10 mouse cellular contexts compared by ENCODE assay signal in the genomic region with DNA sequence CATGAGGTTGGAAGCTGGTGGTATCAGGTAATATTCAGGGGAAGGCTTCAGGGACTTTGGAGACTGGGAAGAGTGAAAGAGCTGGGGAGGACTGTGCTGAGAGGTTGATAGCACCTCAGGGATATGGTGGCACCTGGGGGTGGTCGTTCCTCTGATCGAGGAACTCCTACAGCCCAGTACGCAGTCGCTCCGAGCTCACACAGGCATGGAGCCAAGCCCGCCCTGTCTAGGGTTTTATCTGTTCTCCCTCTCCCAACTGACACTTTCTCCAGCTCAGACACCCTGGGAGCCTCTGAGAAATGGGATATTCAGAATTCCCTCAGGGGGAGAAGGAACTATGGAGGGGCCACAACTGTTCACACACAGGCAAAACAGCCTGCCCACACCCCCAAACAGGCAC. TPM values are rescaled to one million over a fixed set of nuclear protein-coding genes. Genes with fewer than 3 reads are reported as not detected.
DNase-seq lines count a peak whose midpoint lies in the region; ATAC-seq and TF ChIP-seq lines count a peak whose summit lies in the region.
"Had no signal": no experiment of that assay in that cellular context is flagged by ENCODE, and none has a peak within 500 bp of the region (broad histone marks: within the 10 kb centered on the region; RNA-seq: fewer than 3 reads in every experiment).

No protein-coding gene starts in this region.

- no peaks in the 10 kb centered on the region for H3K36me3 ChIP-seq in kidney, adult 2 months (ENCODE audit: control insufficient read depth, insufficient read depth, low read length)
- H3K36me3 ChIP-seq in hindbrain, embryonic 14.5 days (replicated peaks; ENCODE audit: control insufficient read depth, insufficient read depth) = no peaks in the 10 kb centered on the region
- H3K36me3 ChIP-seq: limb, embryonic 15.5 days had no signal

- H3K9ac ChIP-seq in hindbrain, embryonic 14.5 days = no peak overlapping the region
- H3K9ac ChIP-seq: limb, embryonic 15.5 days had no signal

- H3K9me3 ChIP-seq in hindbrain, embryonic 14.5 days (ENCODE audit: control insufficient read depth, low read length) = no peaks in the 10 kb centered on the region
- H3K9me3 ChIP-seq: limb, embryonic 15.5 days had no signal

- no peak for TF ChIP-seq CTCF in kidney, adult 2 months (conservative IDR thresholded peaks at IDR 0.05; ENCODE audit: insufficient read depth, insufficient read length, low read depth, low read length)
- no peak for TF ChIP-seq CTCF in cerebellum, adult 2 months (IDR thresholded peaks at IDR 0.05; ENCODE audit: borderline replicate concordance, insufficient read depth, low read depth, low read length)

- TF ChIP-seq POLR2A in kidney, adult 2 months (IDR thresholded peaks at IDR 0.05; ENCODE audit: low read depth, low read length) = no peak
- no peak for TF ChIP-seq POLR2A in cerebellum, adult 2 months (IDR thresholded peaks at IDR 0.05; ENCODE audit: borderline replicate concordance, insufficient read depth, low read length)

- no peaks in the 10 kb centered on the region for H3K4me1 ChIP-seq in kidney, adult 2 months (ENCODE audit: control insufficient read depth, insufficient read depth, low read length)
- peaks cover 48% of the 10 kb centered on the region for H3K4me1 ChIP-seq in cerebellum, adult 2 months (ENCODE audit: control insufficient read depth, insufficient read depth, low read length)
- peaks cover 16% of the 10 kb centered on the region; the same call in 1 of the 2 replicates for H3K4me1 ChIP-seq in hindbrain, embryonic 14.5 days (replicated peaks; ENCODE audit: control insufficient read depth, insufficient read depth, low read length)

- no peaks in the 10 kb centered on the region for H3K27me3 ChIP-seq in kidney, adult 2 months (replicated peaks; ENCODE audit: control insufficient read depth, insufficient read depth, low read length)
- H3K27me3 ChIP-seq in cerebellum, adult 2 months (ENCODE audit: control insufficient read depth, insufficient read depth, low read length) = no peaks in the 10 kb centered on the region
- H3K27me3 ChIP-seq in hindbrain, embryonic 14.5 days (ENCODE audit: control insufficient read depth, insufficient read depth, low read length) = no peaks in the 10 kb centered on the region
- H3K27me3 ChIP-seq: limb, embryonic 15.5 days had no signal

- H3K27ac ChIP-seq in kidney, adult 2 months (ENCODE audit: insufficient read depth, low read depth, low read length) = no peak overlapping the region
- H3K27ac ChIP-seq in cerebellum, adult 2 months (ENCODE audit: insufficient read depth, low read length) = peak overlapping the region; percentile 90
- peak overlapping the region; percentile 51 for H3K27ac ChIP-seq in hindbrain, embryonic 14.5 days
- H3K27ac ChIP-seq: limb, embryonic 15.5 days had no signal

- H3K4me3 ChIP-seq in kidney, adult 2 months (ENCODE audit: insufficient read depth, low read depth, low read length) = no peak overlapping the region
- no peak overlapping the region for H3K4me3 ChIP-seq in cerebellum, adult 2 months (replicated peaks; ENCODE audit: insufficient read depth, low read depth, low read length)
- H3K4me3 ChIP-seq in hindbrain, embryonic 14.5 days (replicated peaks; ENCODE audit: low read length) = no peak overlapping the region
- H3K4me3 ChIP-seq: limb, embryonic 15.5 days had no signal

- H3K4me2 ChIP-seq in hindbrain, embryonic 14.5 days (replicated peaks) = no peak overlapping the region
- H3K4me2 ChIP-seq: limb, embryonic 15.5 days had no signal

- DNase-seq in kidney, postnatal 10 days = peak; percentile 69
- no peak for DNase-seq in kidney, adult 2 months
- peak; percentile 45 to 58 for DNase-seq in cerebellum, adult 2 months
- peak; percentile 63 to 75 for DNase-seq in cerebellum, postnatal 25 days
- DNase-seq in hindbrain, embryonic 14.5 days (ENCODE audit: low spot score) = no peak
- DNase-seq in embryo, embryonic 11 days = no peak
- no peak for DNase-seq in spleen, adult 12 weeks (ENCODE audit: low spot score)

- 67% methylated on average over 6 of the region's 6 CpGs for whole genome bisulfite sequencing in kidney, adult 2 months
- WGBS in cerebellum, adult 2 months = 19% methylated on average over 6 of the region's 6 CpGs
- WGBS in hindbrain, embryonic 14.5 days = 72% methylated on average over 6 of the region's 6 CpGs

- no peak for ATAC-seq in hindbrain, embryonic 14.5 days (ENCODE audit: low FRiP score)

RNA-seq across cellular contexts. Expression of gene Grk3, which starts 25.2 kb away (rescaled TPM):
- 5.2 and 5.9 TPM in 2 replicates for polyA plus RNA-seq in kidney, adult 2 months (2012; rRNA removed)
- polyA plus RNA-seq in cerebellum, adult 2 months (2012; rRNA removed) = 58.0 and 66.0 TPM in 2 replicates
- polyA plus RNA-seq in hindbrain, embryonic 14.5 days (2014; fragmentation: Nextera tagmentation; extraction: Ambion mirVana) = 18.5 and 21.2 TPM in 2 replicates

RNA-seq across cellular contexts. Expression of gene Crybb2, which starts 29.1 kb away (rescaled TPM):
- polyA plus RNA-seq in kidney, adult 2 months (2012; rRNA removed) = not detected in 2 replicates
- not detected in 2 replicates for polyA plus RNA-seq in cerebellum, adult 2 months (2012; rRNA removed)
- polyA plus RNA-seq in hindbrain, embryonic 14.5 days (2014; fragmentation: Nextera tagmentation; extraction: Ambion mirVana) = not detected in 2 replicates
- polyA plus RNA-seq: embryonic facial prominence, embryonic 11.5 days; limb, embryonic 15.5 days; neural tube, embryonic 11.5 days had no signal

RNA-seq across cellular contexts. Expression of gene Crybb3, which starts 40.6 kb away (rescaled TPM):
- 1.5 and 2.8 TPM in 2 replicates for polyA plus RNA-seq in kidney, adult 2 months (2012; rRNA removed)
- polyA plus RNA-seq in cerebellum, adult 2 months (2012; rRNA removed) = 1.7 and 3.2 TPM in 2 replicates
- 0.57 and 0.99 TPM in 2 replicates for polyA plus RNA-seq in hindbrain, embryonic 14.5 days (2014; fragmentation: Nextera tagmentation; extraction: Ambion mirVana)
- polyA plus RNA-seq: neural tube, embryonic 11.5 days had no signal

Comparison
In these comparisons a context has a peak if more than half of its experiments do, and no peak if none do; other contexts are left out.
1. DNase-seq: peak in kidney, postnatal 10 days (single experiment), cerebellum, adult 2 months (2 of 2) and cerebellum, postnatal 25 days (2 of 2); none in kidney, adult 2 months (single experiment), hindbrain, embryonic 14.5 days (single experiment), embryo, embryonic 11 days (single experiment) and spleen, adult 12 weeks (single experiment).